Mouse (Mus musculus): Measurements from ENCODE around the gene Gm3417. TPM values are rescaled to one million over a fixed set of nuclear protein-coding genes. Genes with fewer than 3 reads are reported as not detected.

Gm3417 gene
- polyA plus RNA-seq, 1 experiment from 2014 or later = not detected

Other genes starting within 250 kb of the Gm3417 start
- gene Wdr27, start 35.6 kb downstream of the Gm3417 start, polyA plus RNA-seq (2015; fragmentation: Nextera tagmentation; extraction: Ambion mirVana) = 3.6 and 3.8 TPM in 2 replicates
- gene 1600012H06Rik, start 35.6 kb downstream of the Gm3417 start, polyA plus RNA-seq (2015; fragmentation: Nextera tagmentation; extraction: Ambion mirVana) = 39.0 and 40.8 TPM in 2 replicates
- 35.6 and 39.4 TPM in 2 replicates for gene Phf10, start 17.5 kb downstream of the Gm3417 start, polyA plus RNA-seq (2015; fragmentation: Nextera tagmentation; extraction: Ambion mirVana)
- gene 9030025P20Rik, start 322 bp downstream of the Gm3417 start, polyA plus RNA-seq (2015; fragmentation: Nextera tagmentation; extraction: Ambion mirVana) = 5.7 and 5.9 TPM in 2 replicates
- 4.8 and 5.5 TPM in 2 replicates for gene Gm3435, start 31.4 kb upstream of the Gm3417 start, polyA plus RNA-seq (2015; fragmentation: Nextera tagmentation; extraction: Ambion mirVana)
- 61.9 and 65.0 TPM in 2 replicates for gene Ermard, start 62.4 kb upstream of the Gm3417 start, polyA plus RNA-seq (2015; fragmentation: Nextera tagmentation; extraction: Ambion mirVana)
- gene Tcte3, start 62.7 kb upstream of the Gm3417 start, polyA plus RNA-seq (2015; fragmentation: Nextera tagmentation; extraction: Ambion mirVana) = 0.55 TPM in 1 of 2 replicates, not detected in the other
- 3.0 and 3.5 TPM in 2 replicates for gene Gm3448, start 62.7 kb upstream of the Gm3417 start, polyA plus RNA-seq (2015; fragmentation: Nextera tagmentation; extraction: Ambion mirVana)